Mouse (Mus musculus) E14TG2a.4 (cell line): ENCODE results near the gene Anapc4.

ENCODE experiments used
- CTCF ChIP-seq: conservative IDR thresholded peaks from 2 replicates; pipeline ENCODE4 v1.5.1; 2014; ENCODE audit warnings: low read length
- POU5F1 ChIP-seq: IDR thresholded peaks from 2 replicates; pipeline ENCODE4 v1.6.1; 2014; ENCODE audit warnings: low read length, borderline replicate concordance

DNA sequence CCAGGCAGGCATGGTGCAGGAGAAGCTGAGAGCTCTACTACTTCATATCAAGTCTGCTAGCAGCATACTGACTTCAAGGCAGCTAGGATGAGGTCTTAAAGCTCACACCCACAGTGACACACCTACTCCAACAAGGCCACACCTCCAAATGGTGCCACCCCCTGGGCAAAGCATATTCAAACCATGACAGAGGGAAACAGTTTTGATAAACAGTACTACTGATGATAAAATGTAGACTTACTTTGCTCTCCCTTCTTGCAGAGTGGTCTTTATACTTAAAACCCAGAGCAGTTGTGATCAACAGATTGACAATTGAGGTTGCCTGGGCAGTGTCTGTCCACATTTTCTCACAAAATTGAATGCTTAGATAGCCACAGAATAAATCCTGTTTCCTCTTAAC, 807 bp upstream of the Anapc4 start:
- TF ChIP-seq POU5F1 (no peak), CTCF (no peak)
